Mouse (Mus musculus) G1E (cell line): Measurements from ENCODE around the gene Srrt. TPM values are rescaled to one million over a fixed set of nuclear protein-coding genes. Genes with fewer than 3 reads are reported as not detected.
A peak's percentile ranks its signal among the peaks of the same experiment; 100 is the strongest.
"Not testable (repeated sequence)": the region's sequence is repeated elsewhere in the genome, so short reads cannot be mapped to it uniquely, and the experiment has no call there.

Source experiments
- ATAC-seq: 2 replicates; pipeline ENCODE4 v1.8.0; 2016; ENCODE audit warnings: mild to moderate bottlenecking; ENCODE audit not compliant: insufficient number of reproducible peaks, poor library complexity, low FRiP score, severe bottlenecking; ENCODE audit errors: extremely low read depth
- DNase-seq: peaks from one replicate; pipeline ENCODE4 v3.0.0; 2012; ENCODE audit warnings: low spot score
- H3K27me3 ChIP-seq: 2 replicates; pipeline ENCODE4 v1.6.1; 2012; ENCODE audit warnings: mild to moderate bottlenecking, low read length, inconsistent platforms; ENCODE audit not compliant: insufficient read depth
- H3K36me3 ChIP-seq: replicated peaks from 2 replicates; pipeline ENCODE3; 2012; ENCODE audit warnings: mild to moderate bottlenecking, inconsistent platforms
- H3K4me1 ChIP-seq: 2 replicates; pipeline ENCODE4 v1.6.1; 2012; ENCODE audit warnings: low read depth, low read length, inconsistent platforms, mixed read lengths; ENCODE audit not compliant: insufficient read depth
- H3K4me3 ChIP-seq: 2 replicates; pipeline ENCODE4 v1.5.1; 2012; ENCODE audit warnings: low read depth, mild to moderate bottlenecking, inconsistent platforms, low read length, moderate library complexity, mixed read lengths
- H3K9me3 ChIP-seq: replicated peaks from 2 replicates; pipeline ENCODE4 v1.6.1; 2012; ENCODE audit warnings: inconsistent platforms
- CTCF ChIP-seq: IDR thresholded peaks from 2 replicates; pipeline ENCODE4 v1.5.1; 2012; ENCODE audit warnings: low read depth, low read length, inconsistent platforms, mixed read lengths
- GATA1 ChIP-seq: IDR thresholded peaks from 2 replicates; pipeline ENCODE4 v1.6.1; 2012; ENCODE audit warnings: borderline replicate concordance, low read length, inconsistent platforms, mixed read lengths
- GATA2 ChIP-seq: IDR thresholded peaks from 2 replicates; pipeline ENCODE4 v1.6.1; 2012; ENCODE audit warnings: low read depth, low read length, inconsistent platforms, borderline replicate concordance
- POLR2AphosphoS5 ChIP-seq: IDR thresholded peaks from 2 replicates; pipeline ENCODE4 v1.6.1; 2012; ENCODE audit warnings: low read depth, low read length, inconsistent platforms; ENCODE audit not compliant: insufficient replicate concordance
- TAL1 ChIP-seq: conservative IDR thresholded peaks from 2 replicates; pipeline ENCODE4 v1.6.1; 2012; ENCODE audit warnings: low read depth, low read length, inconsistent platforms, mixed read lengths
- polyA plus RNA-seq: library from polyadenylated mRNA; stranded (reverse); fragments of >175 nt; gene quantifications from 2 replicates; pipeline ENCODE4 v1.2.3, GENCODE M21; 2012
- total RNA-seq, 2 experiments: library from RNA; stranded (forward) in 1 of 2; stranded (reverse) in 1 of 2; fragments of 200-1000 nt in 1 of 2; fragments of >200 nt in 1 of 2; fragmentation: Nextera tagmentation in 1 of 2; gene quantifications; 2 replicates each; pipeline ENCODE4 v1.2.3; 2014 to 2017

The Srrt gene
- total and polyA plus RNA-seq, 3 experiments, result 189 to 331 (median 243) TPM

DNA sequence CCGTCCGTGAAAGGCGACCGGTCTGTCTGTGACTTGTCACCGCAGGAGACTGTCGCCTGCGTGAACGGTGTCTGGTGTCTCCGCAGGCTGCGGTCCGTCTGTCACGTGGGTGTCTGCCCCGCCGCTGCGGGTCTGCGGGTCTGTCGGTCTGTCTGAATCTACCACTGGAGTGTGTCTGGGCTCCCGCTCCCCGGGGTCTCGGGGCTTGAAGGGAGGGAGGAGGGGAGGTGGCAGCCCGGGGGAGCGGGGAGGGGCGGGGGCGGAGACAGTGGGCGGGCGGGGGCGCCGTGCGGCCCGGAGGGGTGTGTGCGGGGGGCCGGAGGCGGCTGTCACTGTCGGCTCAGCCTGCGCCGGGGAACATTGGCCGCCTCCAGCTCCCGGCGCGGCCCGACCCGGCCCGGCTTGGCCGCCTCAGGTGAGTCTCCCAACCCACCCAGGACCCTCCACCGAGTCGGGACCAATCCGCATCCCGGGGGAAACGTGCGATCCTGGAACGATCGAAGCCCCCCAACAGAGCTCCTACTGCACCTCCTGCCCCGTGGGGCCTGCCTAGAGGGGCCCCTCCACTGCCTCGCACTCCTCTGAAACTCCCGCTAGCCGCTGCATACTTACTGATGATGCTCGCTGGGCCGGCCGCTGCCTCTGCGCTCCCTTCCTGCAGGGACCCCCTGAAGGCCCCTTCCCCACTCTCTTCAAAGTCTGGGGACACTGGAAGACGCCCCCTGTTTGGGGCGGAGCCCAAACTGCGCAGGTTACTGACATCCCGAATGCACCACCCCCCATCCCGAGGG lies 19.3 kb downstream of the Srrt start:
- no peak for ATAC-seq
- Histone ChIP-seq H3K27me3 (peaks cover 15% of the 10 kb centered on the region), H3K9me3 (no peaks in the 10 kb centered on the region), H3K36me3 (peaks cover 15% of the 10 kb centered on the region), H3K4me1 (peaks cover 70% of the 10 kb centered on the region), H3K4me3 (peak overlapping the region; percentile 78)
- DNase-seq, result peak; percentile 55
- TF ChIP-seq GATA2, result no peak
- TF ChIP-seq GATA1, result no peak
- no peak for TF ChIP-seq POLR2AphosphoS5
- no peak for TF ChIP-seq CTCF
- TF ChIP-seq TAL1, result no peak

GRCm38 (mm10) chr5:137287032-137287952 lies 20.2 kb downstream of the Srrt start, which contains the start of gene Ache:
Gene Ache, plus strand, starts transcription at chr5:137287519.
- Histone ChIP-seq H3K4me1 (peaks cover 62% of the 10 kb centered on the region), H3K9me3 (no peaks in the 10 kb centered on the region), H3K4me3 (peak within 1 kb of the TSS; percentile 78), H3K36me3 (peaks cover 13% of the 10 kb centered on the region), H3K27me3 (peaks cover 15% of the 10 kb centered on the region)
- ATAC-seq (no peak), DNase-seq (peak; percentile 43)
- TF ChIP-seq GATA2, result no peak
- no peak for TF ChIP-seq POLR2AphosphoS5
- TF ChIP-seq GATA1, result no peak
- no peak for TF ChIP-seq TAL1
- no peak for TF ChIP-seq CTCF

- H3K27me3 ChIP-seq, result peaks cover 15% of the 10 kb centered on the region
- TF ChIP-seq GATA1, result no peak
- no peak for TF ChIP-seq GATA2
- peak; percentile 35; the same call in 1 of the 2 replicates for TF ChIP-seq CTCF
- no peak for TF ChIP-seq TAL1
- peaks cover 55% of the 10 kb centered on the region for H3K4me1 ChIP-seq
- ATAC-seq (no peak), DNase-seq (peak; percentile 77)
- H3K9me3 ChIP-seq, result no peaks in the 10 kb centered on the region
- H3K4me3 ChIP-seq, result peak overlapping the region; percentile 78; the same call in 1 of the 2 replicates
- peaks cover 6% of the 10 kb centered on the region for H3K36me3 ChIP-seq
These were observed 20.8 kb downstream of the Srrt start for GRCm38 (mm10) chr5:137286655-137287031.

DNA sequence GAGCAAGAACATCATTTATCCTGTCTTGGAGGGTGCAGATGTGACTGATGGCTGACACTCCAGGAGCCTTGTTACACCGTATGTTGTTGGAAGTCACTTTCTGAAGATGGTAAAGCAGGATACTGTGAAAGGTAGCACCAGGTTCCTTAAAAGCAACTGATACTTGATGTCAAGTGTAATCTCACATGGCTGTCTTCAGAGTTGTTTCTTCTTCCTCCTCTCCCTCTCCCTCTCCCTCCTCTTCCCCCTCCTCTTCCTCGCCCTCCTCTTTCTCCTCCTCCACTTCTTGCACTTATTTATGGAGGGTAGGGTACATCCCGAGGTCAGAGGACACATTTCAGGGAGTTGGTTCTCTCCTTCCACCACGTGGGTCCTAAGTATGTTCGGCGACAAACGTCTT lies 21.5 kb downstream of the Srrt start:
- Histone ChIP-seq H3K36me3 (peaks cover 2% of the 10 kb centered on the region), H3K9me3 (no peaks in the 10 kb centered on the region), H3K4me3 (no peak overlapping the region), H3K27me3 (peaks cover 17% of the 10 kb centered on the region), H3K4me1 (peaks cover 49% of the 10 kb centered on the region)
- ATAC-seq (no peak), DNase-seq (no peak)
- no peak for TF ChIP-seq TAL1
- TF ChIP-seq POLR2AphosphoS5, result no peak
- TF ChIP-seq GATA2, result no peak
- no peak for TF ChIP-seq GATA1
- no peak for TF ChIP-seq CTCF

DNA sequence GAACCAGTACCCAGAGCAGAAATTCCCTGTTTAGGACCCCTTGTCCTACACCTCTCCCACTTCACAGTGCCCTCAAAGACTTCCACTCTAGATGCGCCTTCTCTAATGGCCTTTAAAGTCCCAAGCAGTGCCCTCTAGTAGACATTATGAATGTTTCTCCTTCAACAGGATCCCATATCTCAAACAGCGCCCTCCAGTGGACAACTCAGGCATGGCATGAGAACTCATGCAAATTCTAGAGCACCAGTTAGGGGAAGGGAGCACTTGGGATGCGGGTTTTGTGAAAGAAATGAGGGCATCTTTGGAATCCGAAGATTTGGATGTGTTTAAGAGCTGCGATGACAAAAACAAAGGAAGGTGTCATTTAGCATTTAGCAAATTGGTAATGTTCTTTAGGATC lies 22.4 kb downstream of the Srrt start:
- Histone ChIP-seq H3K27me3 (peaks cover 19% of the 10 kb centered on the region), H3K9me3 (no peaks in the 10 kb centered on the region), H3K4me3 (no peak overlapping the region), H3K36me3 (no peaks in the 10 kb centered on the region), H3K4me1 (peaks cover 39% of the 10 kb centered on the region)
- TF ChIP-seq GATA1 (no peak), TAL1 (no peak), CTCF (peak; percentile 59), GATA2 (no peak)
- ATAC-seq (no peak), DNase-seq (no peak)

DNA sequence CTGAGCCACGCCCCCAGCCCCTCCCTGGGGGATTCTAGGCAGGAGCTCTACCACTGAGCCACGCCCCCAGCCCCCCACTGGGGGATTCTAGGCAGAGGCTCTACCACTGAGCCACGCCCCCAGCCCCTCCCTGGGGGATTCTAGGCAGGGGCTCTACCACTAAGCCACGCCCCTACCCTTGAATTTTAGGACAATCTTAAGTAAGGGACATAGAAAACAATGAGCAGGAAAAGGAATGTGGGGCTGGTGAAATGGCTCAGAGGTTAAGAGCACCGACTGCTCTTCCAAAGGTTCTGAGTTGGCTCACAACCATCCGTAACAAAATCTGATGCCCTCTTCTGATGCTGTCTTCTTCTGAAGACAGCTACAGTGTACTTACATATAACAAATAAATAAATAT lies 23.1 kb downstream of the Srrt start:
- ATAC-seq, result not testable (repeated sequence)

More for the DNA sequence above, 23.1 kb downstream of the Srrt start:
- not testable (repeated sequence) for H3K36me3 ChIP-seq, H3K4me3 ChIP-seq, DNase-seq, H3K9me3 ChIP-seq
- Histone ChIP-seq H3K27me3 (peaks cover 21% of the 10 kb centered on the region), H3K4me1 (peaks cover 33% of the 10 kb centered on the region)
